Comparison of ENCODE assay signal across 19 mouse cellular contexts in genomic region chr15:79374760-79375159, GRCm38 (mm10). TPM values are rescaled to one million over a fixed set of nuclear protein-coding genes. Genes with fewer than 3 reads are reported as not detected.
DNase-seq lines count a peak whose midpoint lies in the region; ATAC-seq lines count a peak whose summit lies in the region.
"Had no signal": no experiment of that assay in that cellular context is flagged by ENCODE, and none has a peak within 500 bp of the region (broad histone marks: within the 10 kb centered on the region; RNA-seq: fewer than 3 reads in every experiment).

No protein-coding gene starts in this region.

- no peak overlapping the region for H3K9ac ChIP-seq in heart, embryonic 12.5 days
- H3K9ac ChIP-seq in midbrain, embryonic 12.5 days (replicated peaks), result no peak overlapping the region
- no peak overlapping the region for H3K9ac ChIP-seq in midbrain, embryonic 11.5 days (ENCODE audit: low read length)
- H3K9ac ChIP-seq: heart, embryonic 15.5 days; hindbrain, embryonic 15.5 days had no signal

- 54% methylated on average over 3 of the region's 3 CpGs for WGBS in heart, embryonic 10.5 days
- WGBS in heart, embryonic 12.5 days, result 61% methylated on average over 3 of the region's 3 CpGs
- 60% methylated on average over 3 of the region's 3 CpGs for WGBS in midbrain, embryonic 12.5 days
- WGBS in midbrain, embryonic 11.5 days, result 52% methylated on average over 3 of the region's 3 CpGs

- peak overlapping the region; percentile 59; the same call in 1 of the 2 replicates for H3K27ac ChIP-seq in heart, embryonic 10.5 days
- no peak overlapping the region for H3K27ac ChIP-seq in heart, embryonic 12.5 days (ENCODE audit: poor library complexity, severe bottlenecking)
- H3K27ac ChIP-seq in midbrain, embryonic 12.5 days (replicated peaks), result 0 out of 2 replicates have a peak overlapping the region, but pooled peaks have one; percentile 15
- H3K27ac ChIP-seq in midbrain, embryonic 11.5 days (ENCODE audit: low read depth, low read length), result no peak overlapping the region
- H3K27ac ChIP-seq: embryonic facial prominence, embryonic 13.5 days; heart, embryonic 15.5 days; hindbrain, embryonic 15.5 days; neural tube, embryonic 13.5 days had no signal

- no peak for ATAC-seq in heart, embryonic 12.5 days (ENCODE audit: insufficient number of reproducible peaks, low FRiP score)
- no peak for ATAC-seq in midbrain, embryonic 12.5 days (ENCODE audit: low FRiP score, low read depth)
- no peak for ATAC-seq in midbrain, embryonic 11.5 days (ENCODE audit: low FRiP score)

- no peak overlapping the region for H3K4me3 ChIP-seq in heart, embryonic 10.5 days
- H3K4me3 ChIP-seq in heart, embryonic 12.5 days, result no peak overlapping the region
- no peak overlapping the region for H3K4me3 ChIP-seq in midbrain, embryonic 12.5 days
- H3K4me3 ChIP-seq in midbrain, embryonic 11.5 days (ENCODE audit: low read depth, low read length), result no peak overlapping the region
- H3K4me3 ChIP-seq: embryonic facial prominence, embryonic 13.5 days; heart, embryonic 15.5 days; hindbrain, embryonic 15.5 days; neural tube, embryonic 13.5 days had no signal

- H3K4me1 ChIP-seq in heart, embryonic 10.5 days, result peaks cover 35% of the 10 kb centered on the region
- H3K4me1 ChIP-seq in heart, embryonic 12.5 days (replicated peaks), result peaks cover 19% of the 10 kb centered on the region
- H3K4me1 ChIP-seq in midbrain, embryonic 12.5 days, result no peaks in the 10 kb centered on the region
- H3K4me1 ChIP-seq in midbrain, embryonic 11.5 days (ENCODE audit: control insufficient read depth, insufficient read depth, low read length), result no peaks in the 10 kb centered on the region
- H3K4me1 ChIP-seq: embryonic facial prominence, embryonic 13.5 days; hindbrain, embryonic 15.5 days; neural tube, embryonic 13.5 days had no signal

- no peak overlapping the region for H3K4me2 ChIP-seq in heart, embryonic 12.5 days
- H3K4me2 ChIP-seq in midbrain, embryonic 12.5 days (replicated peaks), result no peak overlapping the region
- no peak overlapping the region for H3K4me2 ChIP-seq in midbrain, embryonic 11.5 days
- H3K4me2 ChIP-seq: embryonic facial prominence, embryonic 13.5 days; heart, embryonic 15.5 days; hindbrain, embryonic 15.5 days; liver, embryonic 11.5 days; neural tube, embryonic 13.5 days had no signal

- H3K9me3 ChIP-seq in heart, embryonic 10.5 days, result no peaks in the 10 kb centered on the region
- no peaks in the 10 kb centered on the region for H3K9me3 ChIP-seq in heart, embryonic 12.5 days (replicated peaks)
- no peaks in the 10 kb centered on the region for H3K9me3 ChIP-seq in midbrain, embryonic 12.5 days
- H3K9me3 ChIP-seq in midbrain, embryonic 11.5 days (ENCODE audit: control insufficient read depth, low read length), result no peaks in the 10 kb centered on the region
- H3K9me3 ChIP-seq: embryonic facial prominence, embryonic 13.5 days; heart, embryonic 15.5 days; hindbrain, embryonic 15.5 days; neural tube, embryonic 13.5 days had no signal

- no peaks in the 10 kb centered on the region for H3K27me3 ChIP-seq in heart, embryonic 10.5 days (ENCODE audit: insufficient read depth, poor library complexity, severe bottlenecking)
- no peaks in the 10 kb centered on the region for H3K27me3 ChIP-seq in heart, embryonic 12.5 days (replicated peaks)
- H3K27me3 ChIP-seq in midbrain, embryonic 12.5 days, result no peaks in the 10 kb centered on the region
- H3K27me3 ChIP-seq in midbrain, embryonic 11.5 days (ENCODE audit: control insufficient read depth, insufficient read depth, low read length), result no peaks in the 10 kb centered on the region
- H3K27me3 ChIP-seq: embryonic facial prominence, embryonic 13.5 days; heart, embryonic 15.5 days; hindbrain, embryonic 15.5 days; neural tube, embryonic 13.5 days had no signal

- H3K36me3 ChIP-seq in heart, embryonic 10.5 days, result peaks cover 69% of the 10 kb centered on the region
- peaks cover 77% of the 10 kb centered on the region for H3K36me3 ChIP-seq in heart, embryonic 12.5 days
- peaks cover 58% of the 10 kb centered on the region for H3K36me3 ChIP-seq in midbrain, embryonic 12.5 days
- peaks cover 2% of the 10 kb centered on the region for H3K36me3 ChIP-seq in midbrain, embryonic 11.5 days (ENCODE audit: control insufficient read depth, insufficient read depth, low read length)

- no peak for DNase-seq in heart, embryonic 10.5 days (ENCODE audit: low spot score)
- DNase-seq in midbrain, embryonic 11.5 days (ENCODE audit: low spot score, missing footprints), result no peak
- DNase-seq in thymus, adult 18-20 months, result peak; percentile 62 to 77
- DNase-seq in B cell, adult 2 months, result no peak
- DNase-seq in adipocyte (ENCODE audit: low spot score), result no peak
- DNase-seq in layer of hippocampus, adult 8-10 months (ENCODE audit: low spot score in 2 of 2), result no peak
- DNase-seq: adrenal gland, adult 8-10 months; cerebellum, adult 18-20 months; kidney, adult 9 months; layer of hippocampus, postnatal 36 days; left cerebral cortex, postnatal 4 days; lung, postnatal 14 days had no signal

RNA-seq across cellular contexts. Expression of gene Maff, which starts 28.3 kb away (rescaled TPM):
- 1.6 and 2.0 TPM in 2 replicates for polyA plus RNA-seq in heart, embryonic 10.5 days (2016; fragmentation: Nextera tagmentation; extraction: Ambion mirVana)
- polyA plus RNA-seq in heart, embryonic 12.5 days (2016; fragmentation: Nextera tagmentation; extraction: Ambion mirVana), result 1.9 and 2.6 TPM in 2 replicates
- 0.97 and 1.2 TPM in 2 replicates for polyA plus RNA-seq in midbrain, embryonic 12.5 days (2016; fragmentation: Nextera tagmentation; extraction: Ambion mirVana)
- 1.0 and 2.3 TPM in 2 replicates for polyA plus RNA-seq in midbrain, embryonic 11.5 days (2014; fragmentation: Nextera tagmentation; extraction: Ambion mirVana)
- total RNA-seq in layer of hippocampus, adult 8-10 months (2022), result 1 to 10 TPM; 1.2 to 3.7 (median 2.3) TPM

RNA-seq across cellular contexts. Expression of gene Tmem184b, which starts 28.6 kb away (rescaled TPM):
- 67.7 and 76.3 TPM in 2 replicates for polyA plus RNA-seq in heart, embryonic 10.5 days (2016; fragmentation: Nextera tagmentation; extraction: Ambion mirVana)
- polyA plus RNA-seq in heart, embryonic 12.5 days (2016; fragmentation: Nextera tagmentation; extraction: Ambion mirVana), result 77.2 and 82.3 TPM in 2 replicates
- 47.1 and 47.9 TPM in 2 replicates for polyA plus RNA-seq in midbrain, embryonic 12.5 days (2016; fragmentation: Nextera tagmentation; extraction: Ambion mirVana)
- polyA plus RNA-seq in midbrain, embryonic 11.5 days (2014; fragmentation: Nextera tagmentation; extraction: Ambion mirVana), result 25.5 and 33.8 TPM in 2 replicates
- total RNA-seq in layer of hippocampus, adult 8-10 months (2022), result 10 to 100 TPM; 52.5 to 66.5 (median 57.2) TPM

RNA-seq across cellular contexts. Expression of gene Pla2g6, which starts 46.6 kb away (rescaled TPM):
- 17.2 and 17.3 TPM in 2 replicates for polyA plus RNA-seq in heart, embryonic 10.5 days (2016; fragmentation: Nextera tagmentation; extraction: Ambion mirVana)
- 12.1 and 14.4 TPM in 2 replicates for polyA plus RNA-seq in heart, embryonic 12.5 days (2016; fragmentation: Nextera tagmentation; extraction: Ambion mirVana)
- 35.4 and 37.1 TPM in 2 replicates for polyA plus RNA-seq in midbrain, embryonic 12.5 days (2016; fragmentation: Nextera tagmentation; extraction: Ambion mirVana)
- polyA plus RNA-seq in midbrain, embryonic 11.5 days (2014; fragmentation: Nextera tagmentation; extraction: Ambion mirVana), result 18.4 and 20.6 TPM in 2 replicates
- 10 to 100 TPM; 21.0 to 24.8 (median 23.8) TPM for total RNA-seq in layer of hippocampus, adult 8-10 months (2022)

Comparison
In these comparisons a context has a peak if more than half of its experiments do, and no peak if none do; other contexts are left out.
1. H3K27ac ChIP-seq: peak in heart, embryonic 10.5 days (single experiment) and midbrain, embryonic 12.5 days (single experiment); none in heart, embryonic 12.5 days (single experiment) and midbrain, embryonic 11.5 days (single experiment).
2. DNase-seq: peak in thymus, adult 18-20 months (2 of 2); none in heart, embryonic 10.5 days (single experiment), midbrain, embryonic 11.5 days (single experiment), B cell, adult 2 months (0 of 2), adipocyte (single experiment) and layer of hippocampus, adult 8-10 months (0 of 2).